Mouse (Mus musculus) MEL (cell line): ENCODE measurements around the gene Ppp2r5b. TPM values are rescaled to one million over a fixed set of nuclear protein-coding genes. Genes with fewer than 3 reads are reported as not detected.

Experiments used
- DNase-seq: peaks from one replicate; pipeline ENCODE4 v3.0.0; 2011; ENCODE audit warnings: low read depth, low spot score
- H3K27ac ChIP-seq: 2 replicates; pipeline ENCODE4 v1.5.1; 2012; ENCODE audit warnings: low read depth, mild to moderate bottlenecking, control low read depth, low read length, moderate library complexity; ENCODE audit not compliant: control insufficient read depth
- H3K27me3 ChIP-seq, 2 experiments: fragments of 150-350 bp in 1 of 2; sonication (generic) in 1 of 2; 2 replicates each; pipeline ENCODE4 v1.6.1; 2012; ENCODE audit warnings: low read length in 2 of 2, mild to moderate bottlenecking in 2 of 2, improper control_type of control experiment in 1 of 2, moderate library complexity in 1 of 2; ENCODE audit not compliant: insufficient read depth in 2 of 2, control insufficient read depth in 1 of 2
- H3K36me3 ChIP-seq, 2 experiments: 2 replicates each; pipeline ENCODE4 v1.6.1; 2012 to 2014; ENCODE audit warnings: low read length in 2 of 2, improper control_type of control experiment in 1 of 2, inconsistent platforms in 1 of 2, mild to moderate bottlenecking in 1 of 2; ENCODE audit not compliant: insufficient read depth in 2 of 2, control insufficient read depth in 1 of 2
- H3K4me1 ChIP-seq, 2 experiments: fragments of 150-350 bp in 1 of 2; sonication (generic) in 1 of 2; 2 replicates each; pipeline ENCODE4 v1.6.1; 2012; ENCODE audit warnings: low read length in 2 of 2, improper control_type of control experiment in 1 of 2, mild to moderate bottlenecking in 1 of 2; ENCODE audit not compliant: insufficient read depth in 2 of 2, control insufficient read depth in 1 of 2
- H3K4me3 ChIP-seq, 2 experiments: fragments of 150-350 bp in 1 of 2; sonication (generic) in 1 of 2; 2 replicates each; pipeline ENCODE4 v1.5.1; 2012; ENCODE audit warnings: low read depth in 2 of 2, low read length in 2 of 2, mild to moderate bottlenecking in 2 of 2, moderate library complexity in 2 of 2, control low read depth in 1 of 2, improper control_type of control experiment in 1 of 2; ENCODE audit not compliant: control insufficient read depth in 1 of 2, insufficient read depth in 1 of 2
- H3K79me2 ChIP-seq: 2 replicates; pipeline ENCODE4 v1.6.1; 2012; ENCODE audit warnings: mild to moderate bottlenecking, low read length, moderate library complexity; ENCODE audit not compliant: control insufficient read depth, poor library complexity, insufficient read depth
- H3K9ac ChIP-seq: 2 replicates; pipeline ENCODE4 v1.6.1; 2012; ENCODE audit warnings: low read depth, mild to moderate bottlenecking, control low read depth, low read length, moderate library complexity; ENCODE audit not compliant: control insufficient read depth, poor library complexity, severe bottlenecking
- H3K9me3 ChIP-seq: fragments of 150-350 bp; sonication (generic); replicated peaks from 2 replicates; pipeline ENCODE4 v1.6.1; 2012; ENCODE audit warnings: mild to moderate bottlenecking, low read length, improper control_type of control experiment, moderate library complexity; ENCODE audit not compliant: insufficient read depth
- CHD1 ChIP-seq: IDR thresholded peaks from 2 replicates; pipeline ENCODE4 v1.6.1; 2012; ENCODE audit warnings: low read depth, mild to moderate bottlenecking, inconsistent platforms, low read length, improper control_type of control experiment
- CHD2 ChIP-seq: IDR thresholded peaks from 2 replicates; pipeline ENCODE4 v1.6.1; 2011; ENCODE audit warnings: low read length, improper control_type of control experiment
- E2F4 ChIP-seq: IDR thresholded peaks from 2 replicates; pipeline ENCODE4 v1.6.1; 2011; ENCODE audit warnings: low read depth, low read length, improper control_type of control experiment, borderline replicate concordance
- ELF1 ChIP-seq: IDR thresholded peaks from 2 replicates; pipeline ENCODE4 v1.6.1; 2014; ENCODE audit warnings: low read depth, mild to moderate bottlenecking, inconsistent platforms, low read length, improper control_type of control experiment, moderate library complexity
- EP300 ChIP-seq, 2 experiments: IDR thresholded peaks; 2 replicates each; pipeline ENCODE4 v1.6.1; 2011; ENCODE audit warnings: improper control_type of control experiment in 2 of 2, low read length in 2 of 2, low read depth in 1 of 2, mild to moderate bottlenecking in 1 of 2
- GABPA ChIP-seq: IDR thresholded peaks from 2 replicates; pipeline ENCODE4 v1.6.1; 2012; ENCODE audit warnings: low read depth, mild to moderate bottlenecking, inconsistent platforms, low read length, improper control_type of control experiment, moderate library complexity
- JUND ChIP-seq: IDR thresholded peaks from 2 replicates; pipeline ENCODE4 v1.6.1; 2011; ENCODE audit warnings: low read depth, mild to moderate bottlenecking, improper control_type of control experiment, low read length
- MAX ChIP-seq: IDR thresholded peaks from 2 replicates; pipeline ENCODE4 v1.6.1; 2011; ENCODE audit warnings: low read length, improper control_type of control experiment
- MXI1 ChIP-seq: IDR thresholded peaks from 2 replicates; pipeline ENCODE4 v1.6.1; 2011; ENCODE audit warnings: mild to moderate bottlenecking, low read depth, low read length, improper control_type of control experiment
- MYB ChIP-seq: IDR thresholded peaks from 2 replicates; pipeline ENCODE4 v1.6.1; 2011; ENCODE audit warnings: mild to moderate bottlenecking, low read depth, low read length, improper control_type of control experiment
- MYC ChIP-seq: IDR thresholded peaks from 2 replicates; pipeline ENCODE4 v1.6.1; 2011; ENCODE audit warnings: low read depth, mild to moderate bottlenecking, low read length, improper control_type of control experiment, moderate library complexity
- NELFE ChIP-seq: IDR thresholded peaks from 2 replicates; pipeline ENCODE4 v1.6.1; 2011; ENCODE audit warnings: low read depth, low read length, improper control_type of control experiment
- POLR2A ChIP-seq, 2 experiments: IDR thresholded peaks; 2 replicates each; pipeline ENCODE4 v1.6.1; 2011 to 2012; ENCODE audit warnings: low read length in 2 of 2, mild to moderate bottlenecking in 2 of 2, control low read depth in 1 of 2, improper control_type of control experiment in 1 of 2, low read depth in 1 of 2, moderate library complexity in 1 of 2; ENCODE audit not compliant: control insufficient read depth in 1 of 2, insufficient read depth in 1 of 2, poor library complexity in 1 of 2
- RAD21 ChIP-seq: IDR thresholded peaks from 2 replicates; pipeline ENCODE4 v1.6.1; 2011; ENCODE audit warnings: mild to moderate bottlenecking, low read depth, low read length, improper control_type of control experiment
- SIN3A ChIP-seq: IDR thresholded peaks from 2 replicates; pipeline ENCODE4 v1.6.1; 2012; ENCODE audit warnings: low read length, improper control_type of control experiment, inconsistent platforms
- TBP ChIP-seq: IDR thresholded peaks from 2 replicates; pipeline ENCODE4 v1.8.0; 2011; ENCODE audit warnings: low read depth, low read length, improper control_type of control experiment
- UBTF ChIP-seq: IDR thresholded peaks from 2 replicates; pipeline ENCODE4 v1.6.1; 2012; ENCODE audit warnings: low read depth, mild to moderate bottlenecking, inconsistent platforms, low read length, improper control_type of control experiment, moderate library complexity, borderline replicate concordance; ENCODE audit not compliant: insufficient read depth
- USF2 ChIP-seq, 2 experiments: IDR thresholded peaks; 2 replicates each; pipeline ENCODE4 v1.6.1; 2011 to 2012; ENCODE audit warnings: improper control_type of control experiment in 2 of 2, low read length in 2 of 2, borderline replicate concordance in 1 of 2, inconsistent platforms in 1 of 2, low read depth in 1 of 2, mild to moderate bottlenecking in 1 of 2; ENCODE audit not compliant: insufficient read depth in 1 of 2
- ZKSCAN1 ChIP-seq: IDR thresholded peaks from 2 replicates; pipeline ENCODE4 v1.6.1; 2012; ENCODE audit warnings: low read depth, mild to moderate bottlenecking, inconsistent platforms, low read length, improper control_type of control experiment, moderate library complexity
- ZMIZ1 ChIP-seq: IDR thresholded peaks from 2 replicates; pipeline ENCODE4 v1.6.1; 2012; ENCODE audit warnings: low read depth, mild to moderate bottlenecking, inconsistent platforms, low read length, improper control_type of control experiment, moderate library complexity
- ZNF384 ChIP-seq: IDR thresholded peaks from 2 replicates; pipeline ENCODE4 v1.6.1; 2012; ENCODE audit warnings: low read depth, mild to moderate bottlenecking, inconsistent platforms, low read length, improper control_type of control experiment
- polyA plus RNA-seq, 2 experiments: library from polyadenylated mRNA; stranded (reverse) in 1 of 2; unstranded in 1 of 2; fragments of >175 nt in 1 of 2; fragments of >200 nt in 1 of 2; gene quantifications; 2 replicates each; pipeline versions ENCODE4 v1.2.1 to v1.2.4; 2012; ENCODE audit warnings: low replicate concordance in 2 of 2, low read depth in 1 of 2; ENCODE audit not compliant: insufficient read length in 2 of 2, insufficient read depth in 1 of 2, missing spikeins in 1 of 2
- total RNA-seq: library from RNA; depleted of rRNA; stranded (reverse); fragments of 300-350 nt; gene quantifications from 2 replicates; pipeline ENCODE4 v1.2.3, GENCODE M21; 2012

Ppp2r5b gene
- total and polyA plus RNA-seq, 3 experiments: 14.7 to 15.6 TPM; not detected in 1

DNA sequence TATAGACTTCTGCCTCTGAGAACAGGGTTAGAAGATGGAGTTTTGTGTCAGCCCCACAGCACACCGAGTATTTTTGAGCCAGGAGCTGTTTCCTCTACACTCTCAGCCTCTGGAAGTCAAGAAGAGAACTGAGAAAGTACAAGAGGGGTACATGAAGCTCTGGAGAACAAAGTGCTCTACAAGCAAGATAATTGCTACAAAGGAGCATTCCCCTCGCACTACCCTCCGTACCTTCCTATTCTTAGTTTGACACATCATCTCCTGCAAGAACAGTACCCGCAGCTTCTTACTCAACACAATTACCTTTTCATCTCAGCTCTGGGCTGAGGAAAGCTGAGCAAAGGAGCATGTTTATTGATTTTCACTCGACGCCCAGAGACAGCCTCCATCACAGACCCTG, 17.1 kb downstream of the Ppp2r5b start:
- Histone ChIP-seq H3K27me3 (peaks cover 4 to 8% of the 10 kb centered on the region in 2 experiments), H3K27ac (no peak overlapping the region), H3K4me1 (no peaks in the 10 kb centered on the region), H3K36me3 (no peaks in the 10 kb centered on the region), H3K4me3 (no peak overlapping the region), H3K9me3 (no peaks in the 10 kb centered on the region), H3K79me2 (no peaks in the 10 kb centered on the region), H3K9ac (no peak overlapping the region)
- DNase-seq: no peak
- no peak for TF ChIP-seq ZNF384
- TF ChIP-seq CHD2: no peak
- TF ChIP-seq SIN3A: no peak
- TF ChIP-seq RAD21: no peak
- TF ChIP-seq JUND: no peak
- no peak for TF ChIP-seq ZKSCAN1
- TF ChIP-seq USF2 (IDR thresholded peaks at IDR 0.05; ENCODE audit: borderline replicate concordance in 1 of 2, insufficient read depth in 1 of 2, low read depth in 1 of 2, low read length in 2 of 2): no peak
- no peak for TF ChIP-seq MYB

DNA sequence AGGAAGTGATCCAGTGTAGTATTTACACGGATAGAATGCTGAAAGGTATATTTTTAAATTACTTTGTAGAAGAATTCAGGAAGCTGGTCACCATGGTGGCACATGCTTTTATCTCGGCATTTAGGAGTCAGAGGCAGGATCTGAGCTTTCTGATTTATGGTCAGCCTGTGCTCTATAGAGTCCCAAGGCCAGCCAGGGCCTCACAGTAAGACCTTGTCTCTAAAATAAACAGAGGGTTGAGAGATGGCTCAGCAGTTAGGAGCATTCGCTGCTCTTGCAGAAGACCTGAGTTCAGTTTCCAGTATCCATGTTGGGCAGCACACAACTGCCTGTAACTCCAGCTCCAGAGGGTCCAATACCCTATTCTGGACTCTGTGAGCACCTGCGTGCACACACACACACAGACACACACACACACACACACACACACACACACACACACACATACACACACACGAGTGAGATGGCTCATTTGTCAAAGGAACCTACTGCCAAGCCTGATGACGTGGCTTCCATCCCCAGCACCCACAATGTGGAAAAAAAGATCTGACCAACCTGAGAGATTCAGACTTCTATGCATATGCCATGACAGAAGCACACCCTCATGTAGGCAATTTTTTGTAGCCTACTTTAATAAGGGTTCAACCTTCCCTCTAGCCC, 19.5 kb downstream of the Ppp2r5b start:
- Histone ChIP-seq H3K79me2 (no peaks in the 10 kb centered on the region), H3K27ac (no peak overlapping the region), H3K9me3 (no peaks in the 10 kb centered on the region), H3K9ac (no peak overlapping the region), H3K27me3 (peaks cover 4 to 8% of the 10 kb centered on the region in 2 experiments), H3K4me1 (no peaks in the 10 kb centered on the region), H3K36me3 (no peaks in the 10 kb centered on the region), H3K4me3 (no peak overlapping the region)
- TF ChIP-seq ZNF384 (no peak), CHD1 (no peak), NELFE (no peak), ELF1 (no peak), MYB (no peak), ZMIZ1 (no peak), GABPA (no peak), E2F4 (no peak), TBP (no peak), UBTF (no peak), POLR2A (IDR thresholded peaks at IDR 0.05; ENCODE audit: control insufficient read depth in 1 of 2, insufficient read depth in 1 of 2, low read depth in 1 of 2, low read length in 2 of 2, poor library complexity in 1 of 2) (no peak), USF2 (IDR thresholded peaks at IDR 0.05; ENCODE audit: borderline replicate concordance in 1 of 2, insufficient read depth in 1 of 2, low read depth in 1 of 2, low read length in 2 of 2) (no peak), ZKSCAN1 (no peak), CHD2 (no peak), EP300 (IDR thresholded peaks at IDR 0.05; ENCODE audit: low read depth in 1 of 2, low read length in 2 of 2) (no peak), MYC (no peak), MAX (no peak), MXI1 (no peak)
- DNase-seq: no peak
